Mouse (Mus musculus) thymus, adult 2 months (tissue): ENCODE measurements around the gene Ttc21a.

Experiments used
- CTCF ChIP-seq: fragments of 200-500 bp; IDR thresholded peaks from 2 replicates; pipeline ENCODE4 v1.5.1; 2012; ENCODE audit warnings: mild to moderate bottlenecking, control low read depth, low read length, moderate library complexity, borderline replicate concordance; ENCODE audit not compliant: control insufficient read depth, poor library complexity, insufficient read depth; ENCODE audit errors: extremely low read depth
- POLR2A ChIP-seq: fragments of 200-500 bp; IDR thresholded peaks from 2 replicates; pipeline ENCODE4 v1.6.1; 2012; ENCODE audit warnings: mild to moderate bottlenecking, low read length, control low read depth, moderate library complexity; ENCODE audit not compliant: control insufficient read depth, poor library complexity, insufficient read depth; ENCODE audit errors: extremely low read depth

- TF ChIP-seq POLR2A (no peak), CTCF (no peak)
Observed at GRCm38 (mm10) chr9:119998776-119999175, 61.4 kb downstream of the Ttc21a start.
